Mouse (Mus musculus): ENCODE measurements around the gene Elp1.

Gene Elp1

GRCm38 (mm10) chr4:56713155-56713554 lies 89.0 kb downstream of the Elp1 start:
- peak; percentile 65 to 70 for DNase-seq (ENCODE audit: low spot score in 2 of 2)

- DNase-seq (ENCODE audit: low spot score in 2 of 2), result no peak
Measured at GRCm38 (mm10) chr4:56702234-56702633, 99.9 kb downstream of the Elp1 start.

All from left cerebral cortex, adult 9 months (tissue).